Mouse (Mus musculus): Measurements from ENCODE around the gene Ncoa7.
A peak's percentile ranks its signal among the peaks of the same experiment; 100 is the strongest.

Ncoa7 gene

GRCm38 (mm10) chr10:30745238-30745974 lies 57.7 kb downstream of the Ncoa7 start:
- no peak for DNase-seq (ENCODE audit: low spot score in 2 of 2)

- DNase-seq (ENCODE audit: low spot score in 2 of 2) = no peak
These were observed 59.9 kb downstream of the Ncoa7 start for GRCm38 (mm10) chr10:30743275-30743674.

GRCm38 (mm10) chr10:30738403-30738802 lies 64.7 kb downstream of the Ncoa7 start:
- DNase-seq (ENCODE audit: low spot score in 2 of 2) = no peak

DNA sequence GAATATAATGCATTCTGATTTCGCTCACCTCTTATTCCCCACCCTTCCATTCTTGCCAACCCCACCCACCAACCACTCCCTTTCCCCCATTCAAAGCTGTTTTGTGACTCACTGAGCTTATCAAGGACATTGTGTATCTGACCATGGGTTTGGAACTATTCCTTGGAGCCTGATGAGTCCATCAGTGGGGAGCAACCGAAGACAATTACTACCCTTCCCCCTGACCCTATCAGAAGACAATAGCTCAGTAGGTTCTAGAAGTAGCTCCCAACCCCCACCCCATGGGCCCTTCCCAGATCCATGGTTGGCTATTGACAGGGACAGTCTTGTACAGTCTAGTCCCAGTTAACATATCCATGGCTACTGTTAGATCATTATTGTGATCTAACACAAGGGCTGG lies 65.8 kb downstream of the Ncoa7 start:
- no peak for DNase-seq (ENCODE audit: low spot score in 2 of 2)

- no peak for DNase-seq (ENCODE audit: low spot score in 2 of 2)
These were observed 69.9 kb downstream of the Ncoa7 start for GRCm38 (mm10) chr10:30733148-30733785.

DNA sequence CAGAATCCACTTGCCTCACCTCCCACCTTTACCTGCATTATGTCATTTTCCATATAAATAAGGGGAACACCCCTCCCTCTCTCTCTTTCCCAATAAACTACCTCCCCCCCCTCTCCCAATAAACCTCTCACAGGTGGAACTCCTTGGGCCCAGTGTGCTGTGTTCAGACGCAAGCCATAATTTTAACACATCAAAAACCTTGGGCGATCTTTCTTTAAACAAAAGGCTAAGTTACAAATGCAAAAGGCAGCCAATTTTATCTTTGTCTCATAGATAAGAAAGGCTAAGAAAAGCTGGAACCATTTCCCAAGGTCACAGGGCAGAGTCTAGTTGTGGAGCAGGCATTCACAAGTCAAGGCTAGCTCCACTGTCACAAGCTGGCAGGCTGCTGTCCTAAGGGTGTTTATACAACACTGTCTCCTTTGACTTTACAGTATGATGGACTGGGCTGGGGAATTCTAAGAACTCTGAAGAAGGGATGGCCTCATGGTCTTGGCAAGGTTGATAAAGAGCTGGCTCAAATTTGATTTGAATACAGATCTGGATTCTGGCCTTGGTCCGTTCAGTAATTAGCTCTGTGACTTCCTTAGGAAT lies 71.7 kb downstream of the Ncoa7 start:
- DNase-seq (ENCODE audit: low spot score in 2 of 2) = no peak

DNA sequence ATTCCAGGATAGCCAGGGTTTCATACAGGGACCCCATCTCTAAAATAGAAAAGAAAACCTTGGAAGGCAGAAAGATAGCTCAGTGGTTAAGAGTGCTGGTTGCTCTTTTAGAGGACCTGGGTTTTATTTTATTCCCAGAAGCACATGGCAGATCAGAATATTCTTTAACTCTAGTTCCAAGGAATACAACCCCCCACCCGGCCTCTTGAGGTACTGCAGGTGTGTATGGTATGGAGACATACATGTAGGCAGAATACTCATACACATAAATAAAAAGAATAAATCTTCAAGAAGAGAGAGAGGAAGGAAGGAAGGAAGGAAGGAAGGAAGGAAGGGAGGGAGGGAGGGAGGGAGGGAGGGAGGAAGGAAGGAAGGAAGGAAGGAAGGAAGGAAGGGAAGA lies 72.3 kb downstream of the Ncoa7 start:
- peak in 1 of 2 experiments; percentile 34 for DNase-seq (ENCODE audit: low spot score in 2 of 2)

GRCm38 (mm10) chr10:30729157-30730096 lies 73.7 kb downstream of the Ncoa7 start:
- no peak for DNase-seq (ENCODE audit: low spot score in 2 of 2)

GRCm38 (mm10) chr10:30723014-30723413 lies 80.1 kb downstream of the Ncoa7 start:
- no peak for DNase-seq (ENCODE audit: low spot score in 2 of 2)

DNA sequence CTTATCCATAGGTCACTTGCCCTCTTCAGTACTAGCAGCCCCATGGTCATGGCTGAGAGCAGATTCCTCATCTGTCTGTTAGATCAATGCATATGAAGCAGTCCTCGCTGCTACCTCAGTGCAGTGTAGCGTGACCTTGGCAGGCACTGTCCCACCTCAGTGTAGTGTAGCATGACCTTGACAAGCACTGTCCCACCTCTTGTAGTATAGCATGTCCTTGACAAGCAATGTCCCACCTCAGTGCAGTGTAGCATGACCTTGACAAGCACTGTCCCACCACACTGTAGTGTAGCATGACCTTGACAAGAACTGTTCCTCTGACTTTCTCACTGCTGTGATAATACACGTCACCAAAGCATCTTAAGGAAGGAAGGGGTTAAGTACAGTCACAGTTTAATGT lies 82.6 kb downstream of the Ncoa7 start:
- DNase-seq (ENCODE audit: low spot score in 2 of 2) = no peak

DNA sequence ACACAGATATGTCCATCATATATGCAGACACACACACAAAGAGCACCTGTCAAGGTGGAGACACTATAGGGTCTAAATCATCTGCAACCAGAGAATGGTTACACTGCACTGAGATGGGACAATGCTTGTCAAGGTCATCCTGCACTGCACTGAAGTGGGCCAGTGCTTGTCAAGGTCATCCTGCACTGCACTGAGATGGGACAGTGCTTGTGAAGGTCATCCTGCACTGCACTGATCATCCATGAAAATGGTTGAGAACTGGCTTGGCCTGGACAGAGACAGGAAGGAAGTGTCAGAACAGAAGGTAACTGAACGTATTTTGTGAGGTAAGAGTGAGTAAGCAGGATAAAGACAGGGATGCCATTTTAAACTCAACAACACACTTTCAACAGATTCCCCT lies 83.2 kb downstream of the Ncoa7 start:
- DNase-seq (ENCODE audit: low spot score in 2 of 2) = no peak

DNA sequence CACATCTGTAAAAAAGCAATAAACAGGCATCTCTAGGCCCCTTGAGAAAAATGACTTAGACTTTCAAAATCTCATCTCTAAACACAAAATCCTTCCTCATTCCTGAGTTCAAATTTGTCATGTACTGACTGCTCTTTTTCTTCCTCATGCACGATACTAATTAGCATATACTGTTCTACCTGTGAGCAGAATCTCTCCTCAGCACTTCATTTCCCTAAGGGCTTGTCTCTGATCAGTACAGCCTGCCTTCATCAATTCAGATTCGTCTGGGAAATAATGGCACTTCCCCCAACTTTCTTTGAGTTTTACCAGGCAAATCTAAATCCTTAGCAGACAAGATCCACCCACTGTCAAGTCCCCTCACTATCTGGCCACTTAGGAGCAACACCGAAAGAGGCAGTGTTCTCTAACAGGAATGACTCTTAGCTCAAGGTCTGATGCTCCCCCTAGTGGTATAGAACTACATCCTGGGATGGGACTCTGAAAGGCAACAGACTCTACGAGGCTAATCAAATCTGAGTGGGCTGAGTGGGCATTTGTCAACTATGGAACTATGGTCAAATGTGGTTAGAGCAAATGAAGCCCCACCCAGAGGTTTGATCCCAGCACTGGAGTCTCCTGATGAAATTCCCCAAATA lies 84.3 kb downstream of the Ncoa7 start:
- peak; percentile 47 to 65 for DNase-seq (ENCODE audit: low spot score in 2 of 2)

DNA sequence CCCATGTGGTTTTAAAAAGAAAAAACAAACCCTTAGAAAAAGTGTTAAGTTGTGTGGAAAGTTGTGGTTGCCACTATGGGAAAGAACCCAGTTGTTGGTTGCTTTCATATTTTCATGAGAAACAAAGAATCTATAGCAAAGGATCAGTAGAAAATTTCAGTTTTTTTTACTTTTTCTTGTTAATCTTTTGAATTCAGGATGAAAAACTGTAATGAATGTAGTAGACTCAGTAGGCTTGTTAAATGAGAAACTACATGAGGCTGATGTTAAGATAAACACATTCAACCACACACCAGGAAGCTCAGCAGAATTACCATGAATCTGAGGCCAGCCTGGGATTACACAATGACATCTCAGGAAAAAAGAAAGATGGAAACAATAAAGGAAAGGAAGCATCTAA lies 87.0 kb downstream of the Ncoa7 start:
- no peak for DNase-seq (ENCODE audit: low spot score in 2 of 2)

GRCm38 (mm10) chr10:30712540-30712939 lies 90.6 kb downstream of the Ncoa7 start:
- no peak for DNase-seq (ENCODE audit: low spot score in 2 of 2)

DNA sequence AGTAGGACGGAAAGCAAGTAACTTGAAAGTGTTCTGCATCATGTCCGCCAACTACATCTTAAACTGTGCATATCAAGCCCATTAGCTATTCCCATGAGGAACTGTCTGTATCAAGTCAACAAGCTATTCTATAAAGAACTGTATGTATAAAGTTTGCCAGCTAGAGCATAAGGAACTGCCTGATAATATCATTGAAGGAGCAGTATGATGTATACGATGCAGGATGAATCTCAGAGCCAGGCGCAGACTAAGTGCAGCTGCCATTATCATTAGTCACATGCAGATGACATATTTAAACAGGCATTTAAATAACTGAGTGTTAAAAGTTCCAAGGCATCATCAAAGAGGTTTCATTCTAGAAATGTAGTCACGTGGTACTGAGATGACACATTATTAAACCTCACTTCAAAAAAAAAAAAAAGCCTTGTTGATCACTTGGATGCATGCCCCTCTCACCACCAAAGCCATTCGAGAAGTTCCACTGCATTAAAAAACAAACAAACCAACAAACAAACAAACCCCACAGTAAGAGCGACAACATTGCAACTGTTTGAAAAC lies 93.2 kb downstream of the Ncoa7 start:
- no peak for DNase-seq (ENCODE audit: low spot score in 2 of 2)

- DNase-seq (ENCODE audit: low spot score in 2 of 2) = no peak
These were observed 95.1 kb downstream of the Ncoa7 start for GRCm38 (mm10) chr10:30708039-30708438.

- no peak for DNase-seq (ENCODE audit: low spot score in 2 of 2)
These were observed 100.5 kb downstream of the Ncoa7 start for GRCm38 (mm10) chr10:30702663-30703062.

DNA sequence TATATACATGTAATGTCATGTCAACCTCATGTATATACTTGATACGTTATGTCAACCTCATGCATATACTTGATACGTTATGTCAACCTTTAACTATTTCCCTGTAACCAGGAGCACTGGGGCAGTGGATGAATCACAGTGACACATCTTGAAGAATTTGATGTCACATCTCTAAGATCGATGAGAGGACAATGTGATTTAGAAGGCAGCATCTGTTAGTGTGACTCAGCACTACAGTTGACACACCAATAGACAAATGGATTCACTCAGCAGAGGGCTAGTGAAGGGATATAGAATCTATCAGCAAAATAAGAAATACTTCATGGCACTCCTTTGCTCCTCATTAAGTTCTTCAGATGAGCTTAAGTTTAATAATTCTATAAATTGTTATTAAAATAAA lies 116.3 kb downstream of the Ncoa7 start:
- no peak for DNase-seq (ENCODE audit: low spot score in 2 of 2)

- no peak for DNase-seq (ENCODE audit: low spot score in 2 of 2)
These were observed 119.7 kb downstream of the Ncoa7 start for GRCm38 (mm10) chr10:30683449-30683848.

DNA sequence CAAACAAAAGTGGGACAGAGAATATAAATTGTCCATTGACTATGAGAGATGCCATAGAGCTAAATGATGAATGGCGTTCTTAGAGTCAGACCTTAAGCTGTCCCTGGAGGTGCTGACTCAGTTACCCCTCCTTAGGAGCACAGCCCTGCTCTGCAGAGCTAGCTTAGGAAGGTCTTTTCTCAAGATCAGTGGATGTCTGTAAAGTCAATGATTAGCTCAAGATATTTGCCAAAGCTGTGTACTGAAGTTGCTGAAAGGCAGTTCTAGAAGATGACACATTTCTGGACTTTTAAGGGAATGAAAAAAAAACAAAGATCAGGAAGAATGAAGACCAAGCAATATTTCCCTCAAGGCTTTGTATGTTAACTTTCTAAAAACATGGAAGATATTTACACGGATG lies 123.4 kb downstream of the Ncoa7 start:
- no peak for DNase-seq (ENCODE audit: low spot score in 2 of 2)

DNA sequence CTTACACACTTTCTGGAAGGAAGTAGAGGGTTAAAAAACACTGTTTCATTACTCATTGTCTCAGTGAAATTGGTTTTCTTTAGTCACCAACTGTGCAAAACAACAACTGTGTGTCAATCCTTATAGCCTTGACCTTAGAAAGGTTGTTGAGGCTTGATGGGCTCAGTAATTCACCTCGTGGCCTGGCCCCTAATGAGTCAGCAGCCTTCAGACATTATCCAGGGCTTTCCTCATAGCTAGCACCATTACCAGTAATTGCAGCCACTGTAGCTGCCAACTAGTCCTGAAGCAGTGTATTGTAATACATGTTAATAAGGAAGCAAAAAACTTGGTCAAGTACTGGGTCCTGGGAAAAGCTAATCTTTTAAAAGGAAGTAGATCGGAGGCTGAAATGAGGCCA lies 125.1 kb downstream of the Ncoa7 start:
- no peak for DNase-seq (ENCODE audit: low spot score in 2 of 2)
